Mouse (Mus musculus) B cell, adult 67 days (primary cell): Measurements from ENCODE around the gene Rab36. TPM values are rescaled to one million over a fixed set of nuclear protein-coding genes. Genes with fewer than 3 reads are reported as not detected.

Source experiments
- total RNA-seq, 2 experiments: library from RNA; stranded (reverse); gene quantifications; 4 replicates each; pipeline ENCODE4 v1.2.4; 2023

Rab36 gene
- total RNA-seq = under 1 TPM in 1 of 2 experiments, not detected in 1; 0.53 TPM

DNA sequence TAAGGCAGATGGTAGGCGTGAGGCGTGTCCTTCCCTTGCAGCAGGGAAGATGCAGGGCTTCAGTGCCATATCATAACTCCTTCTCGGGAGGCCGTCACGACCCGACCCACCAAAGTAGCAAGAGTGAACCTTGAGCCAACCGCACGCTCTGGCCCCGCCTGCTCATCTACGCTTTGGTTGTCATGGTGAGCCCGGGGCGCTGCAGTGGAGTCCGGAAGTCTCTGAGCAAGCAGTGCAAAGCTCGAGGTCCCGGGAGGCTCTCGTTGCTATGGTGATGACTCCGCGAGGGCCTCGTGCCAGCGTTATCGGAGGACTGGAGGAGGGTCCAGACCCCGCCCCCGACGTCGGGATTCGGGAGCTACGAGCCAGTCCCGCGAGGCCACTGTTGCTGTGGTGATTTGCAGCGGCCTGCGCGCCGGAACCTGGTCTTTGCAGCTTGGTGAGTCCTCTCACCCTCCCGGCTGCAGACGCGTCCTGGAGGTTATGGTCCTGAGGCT is at the start of gene Rab36:
TSS of gene Rab36 (plus strand) at position 176 of the 497 bp plus-strand sequence.

GRCm38 (mm10) chr10:75032395-75032794 is 4.5 kb upstream of the Rab36 start, which contains the start of gene Rsph14:
Gene Rsph14 (minus strand): TSS chr10:75032586.

GRCm38 (mm10) chr10:75060217-75060842 is 23.5 kb downstream of the Rab36 start, which contains the start of gene Bcr:
Gene Bcr (plus strand): TSS chr10:75060592.

Other genes starting within 250 kb of the Rab36 start
- not detected for gene Gnaz, start 69.9 kb upstream of the Rab36 start, total RNA-seq
- gene Rsph14, start 4.5 kb upstream of the Rab36 start, total RNA-seq = not detected
- 10 to 100 TPM; 19.4 to 22.2 TPM for gene Bcr, start 23.5 kb downstream of the Rab36 start, total RNA-seq
- gene Specc1l, start 175.0 kb downstream of the Rab36 start, total RNA-seq = 10 to 100 TPM; 68.7 to 75.9 TPM